Mouse (Mus musculus): Measurements from ENCODE around the gene Ctc1.
"Not testable (repeated sequence)": the region's sequence is repeated elsewhere in the genome, so short reads cannot be mapped to it uniquely, and the experiment has no call there.

GRCm38 (mm10) chr11:69002782-69003181, 12.9 kb upstream of the Ctc1 start:
- not testable (repeated sequence) for TF ChIP-seq POLR2A (IDR thresholded peaks at IDR 0.05; ENCODE audit: borderline replicate concordance, extremely low read depth, low read depth, low read length); CTCF (IDR thresholded peaks at IDR 0.05; ENCODE audit: insufficient read depth, low read length)
